Mouse (Mus musculus) midbrain, embryonic 15.5 days (tissue): Measurements from ENCODE around the gene 4930516K23Rik. TPM values are rescaled to one million over a fixed set of nuclear protein-coding genes. Genes with fewer than 3 reads are reported as not detected.

Experiments
- ATAC-seq: fragments of 200-750 bp; cut with Nextera tagmentation; replicated peaks from 2 replicates; pipeline ENCODE4 v1.8.0; 2017; ENCODE audit warnings: moderate TSS enrichment
- H3K27ac ChIP-seq: fragments of 300-500 bp; sonication (generic); 2 replicates; pipeline ENCODE4 v1.5.1; 2015; ENCODE audit warnings: mild to moderate bottlenecking, inconsistent platforms
- H3K27me3 ChIP-seq: fragments of 300-500 bp; sonication (generic); replicated peaks from 2 replicates; pipeline ENCODE4 v1.6.1; 2015; ENCODE audit warnings: inconsistent platforms
- H3K36me3 ChIP-seq: fragments of 300-500 bp; sonication (generic); replicated peaks from 2 replicates; pipeline ENCODE4 v1.6.1; 2015; ENCODE audit warnings: inconsistent platforms
- H3K4me1 ChIP-seq: fragments of 300-500 bp; sonication (generic); 2 replicates; pipeline ENCODE4 v1.6.1; 2015; ENCODE audit warnings: inconsistent platforms
- H3K4me2 ChIP-seq: fragments of 300-500 bp; sonication (generic); 2 replicates; pipeline ENCODE4 v1.6.1; 2015; ENCODE audit warnings: inconsistent platforms, mild to moderate bottlenecking, moderate library complexity
- H3K4me3 ChIP-seq: fragments of 300-500 bp; sonication (generic); 2 replicates; pipeline ENCODE4 v1.5.1; 2015; ENCODE audit warnings: mild to moderate bottlenecking, inconsistent platforms
- H3K9ac ChIP-seq: fragments of 300-500 bp; sonication (generic); 2 replicates; pipeline ENCODE4 v1.6.1; 2015; ENCODE audit warnings: mild to moderate bottlenecking, inconsistent platforms
- H3K9me3 ChIP-seq: fragments of 300-500 bp; sonication (generic); 2 replicates; pipeline ENCODE4 v1.6.1; 2016; ENCODE audit warnings: inconsistent platforms
- WGBS: fragments of 180-500 bp; shearing (Covaris S2); methylation state at CpG from one replicate; pipeline ENCODE4 v1.1.7; 2015; ENCODE audit warnings: mixed read lengths; 5-methylcytosine and 5-hydroxymethylcytosine counted together
- polyA plus RNA-seq: library from polyadenylated mRNA; unstranded; fragments of >200 nt; fragmentation: Nextera tagmentation; extraction: Ambion mirVana; gene quantifications from 2 replicates; pipeline ENCODE4 v1.2.1, GENCODE M21; 2015

4930516K23Rik gene
- not detected in 2 replicates for polyA plus RNA-seq

GRCm38 (mm10) chr7:104061345-104061744 lies at the start of gene 4930516K23Rik:
4930516K23Rik (minus strand) TSS chr7:104061445.
- H3K4me2 ChIP-seq: no peak within 1 kb of the TSS
- no peaks in the 10 kb centered on the region for H3K36me3 ChIP-seq
- H3K4me1 ChIP-seq: no peaks in the 10 kb centered on the region
- no peak for ATAC-seq
- H3K9me3 ChIP-seq: no peaks in the 10 kb centered on the region
- 53% methylated on average over 2 of the region's 2 CpGs for WGBS
- H3K4me3 ChIP-seq: no peak within 1 kb of the TSS
- H3K27ac ChIP-seq: no peak within 1 kb of the TSS
- no peak within 1 kb of the TSS for H3K9ac ChIP-seq
- H3K27me3 ChIP-seq: no peaks in the 10 kb centered on the region

DNA sequence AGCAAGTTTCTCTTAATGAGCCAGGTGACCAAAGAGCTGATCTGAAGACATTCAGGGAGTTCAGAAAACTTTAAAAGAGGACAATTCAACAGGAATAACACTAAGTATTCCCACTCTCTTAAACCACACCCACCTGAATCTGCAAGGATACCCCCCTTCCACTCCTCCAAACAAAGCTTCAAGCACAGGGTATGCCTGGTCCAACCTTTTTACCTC lies 43.4 kb upstream of the 4930516K23Rik start, which contains the start of gene Olfr646:
Olfr646 (plus strand) TSS at position 117 of the 216 bp plus-strand sequence.
- Histone ChIP-seq H3K4me1 (no peaks in the 10 kb centered on the region), H3K4me3 (no peak within 1 kb of the TSS), H3K9ac (no peak within 1 kb of the TSS), H3K27me3 (no peaks in the 10 kb centered on the region), H3K9me3 (no peaks in the 10 kb centered on the region), H3K36me3 (no peaks in the 10 kb centered on the region), H3K27ac (no peak within 1 kb of the TSS), H3K4me2 (no peak within 1 kb of the TSS)
- ATAC-seq: no peak

DNA sequence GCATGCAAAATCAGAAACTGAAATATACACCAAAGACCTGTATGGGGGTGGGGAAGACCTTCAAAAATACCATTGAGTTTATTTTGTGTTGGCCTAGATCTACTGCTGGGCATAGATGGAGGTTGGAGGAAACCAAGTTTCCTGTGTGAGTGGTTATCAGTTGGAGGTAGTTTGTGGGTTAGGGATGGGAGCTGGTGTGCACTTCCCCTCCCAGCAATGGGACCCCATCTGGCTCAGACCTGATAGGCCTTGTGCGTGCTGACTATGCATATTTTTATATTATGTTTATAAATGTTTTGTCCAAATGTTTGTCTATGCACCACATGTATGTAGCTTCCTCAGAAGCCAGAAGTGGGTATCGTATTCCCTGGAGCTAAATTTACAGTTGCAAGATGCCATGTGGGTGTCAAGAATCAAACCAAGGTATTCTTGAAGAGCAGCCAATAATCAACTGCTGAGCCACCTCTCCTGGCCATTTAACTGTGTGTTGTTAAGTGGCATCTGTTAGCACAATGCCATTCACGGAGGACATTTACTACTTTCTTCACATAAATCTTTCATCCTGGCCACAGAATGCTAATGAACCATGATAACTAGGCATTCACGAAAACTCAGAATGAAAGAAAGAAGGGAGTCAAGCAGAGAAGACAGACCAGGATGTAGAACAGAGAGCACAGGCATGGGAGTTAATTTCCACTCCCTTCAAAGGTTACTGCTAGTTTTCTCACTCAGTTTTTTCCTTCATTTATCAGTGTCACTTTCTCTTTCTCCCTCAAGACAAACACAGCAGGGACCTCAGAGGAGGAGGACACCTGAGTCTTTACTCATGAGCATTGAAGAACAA lies 42.9 kb upstream of the 4930516K23Rik start:
- Histone ChIP-seq H3K4me3 (no peak overlapping the region), H3K27ac (no peak overlapping the region), H3K36me3 (no peaks in the 10 kb centered on the region), H3K4me2 (no peak overlapping the region), H3K9me3 (no peaks in the 10 kb centered on the region), H3K27me3 (no peaks in the 10 kb centered on the region), H3K4me1 (no peaks in the 10 kb centered on the region), H3K9ac (no peak overlapping the region)
- WGBS: 70% methylated on average over 4 of the region's 4 CpGs
- ATAC-seq: no peak

GRCm38 (mm10) chr7:104085365-104085764 lies 24.1 kb upstream of the 4930516K23Rik start, which contains the start of gene Olfr645:
Olfr645 (minus strand) TSS chr7:104085465.
- H3K27ac ChIP-seq: no peak within 1 kb of the TSS
- H3K36me3 ChIP-seq: no peaks in the 10 kb centered on the region
- H3K4me3 ChIP-seq: no peak within 1 kb of the TSS
- no peak within 1 kb of the TSS for H3K4me2 ChIP-seq
- no peak within 1 kb of the TSS for H3K9ac ChIP-seq
- no peaks in the 10 kb centered on the region for H3K4me1 ChIP-seq
- no peaks in the 10 kb centered on the region for H3K9me3 ChIP-seq
- H3K27me3 ChIP-seq: no peaks in the 10 kb centered on the region
- ATAC-seq: no peak
- 84% methylated on average over 1 of the region's 1 CpGs for WGBS

- no peaks in the 10 kb centered on the region for H3K9me3 ChIP-seq
- no peaks in the 10 kb centered on the region for H3K4me1 ChIP-seq
- H3K27ac ChIP-seq: no peak within 1 kb of the TSS
- no peaks in the 10 kb centered on the region for H3K27me3 ChIP-seq
- ATAC-seq: no peak
- no peak within 1 kb of the TSS for H3K9ac ChIP-seq
- H3K4me3 ChIP-seq: no peak within 1 kb of the TSS
- H3K4me2 ChIP-seq: no peak within 1 kb of the TSS
- 68% methylated on average over 2 of the region's 2 CpGs for WGBS
- H3K36me3 ChIP-seq: no peaks in the 10 kb centered on the region
These were observed 10.5 kb upstream of the 4930516K23Rik start, which contains the start of gene Olfr644 for GRCm38 (mm10) chr7:104071769-104072168. Olfr644 (minus strand) TSS chr7:104071869.

- H3K36me3 ChIP-seq: no peaks in the 10 kb centered on the region
- H3K27ac ChIP-seq: no peak overlapping the region
- no peaks in the 10 kb centered on the region for H3K4me1 ChIP-seq
- H3K9ac ChIP-seq: no peak overlapping the region
- no peaks in the 10 kb centered on the region for H3K9me3 ChIP-seq
- H3K27me3 ChIP-seq: no peaks in the 10 kb centered on the region
- no peak overlapping the region for H3K4me3 ChIP-seq
- no peak overlapping the region for H3K4me2 ChIP-seq
- ATAC-seq: no peak
- WGBS: 94% methylated on average over 1 of the region's 1 CpGs
These were observed 2.0 kb downstream of the 4930516K23Rik start for GRCm38 (mm10) chr7:104059215-104059614.

GRCm38 (mm10) chr7:104052566-104052965 lies 8.7 kb downstream of the 4930516K23Rik start, which contains the start of gene Olfr642:
Olfr642 (minus strand) TSS chr7:104052666.
- Histone ChIP-seq H3K36me3 (no peaks in the 10 kb centered on the region), H3K4me1 (no peaks in the 10 kb centered on the region), H3K4me2 (no peak within 1 kb of the TSS), H3K27me3 (no peaks in the 10 kb centered on the region), H3K9me3 (no peaks in the 10 kb centered on the region), H3K9ac (no peak within 1 kb of the TSS), H3K27ac (no peak within 1 kb of the TSS), H3K4me3 (no peak within 1 kb of the TSS)
- 80% methylated on average over 1 of the region's 1 CpGs for WGBS
- ATAC-seq: no peak

DNA sequence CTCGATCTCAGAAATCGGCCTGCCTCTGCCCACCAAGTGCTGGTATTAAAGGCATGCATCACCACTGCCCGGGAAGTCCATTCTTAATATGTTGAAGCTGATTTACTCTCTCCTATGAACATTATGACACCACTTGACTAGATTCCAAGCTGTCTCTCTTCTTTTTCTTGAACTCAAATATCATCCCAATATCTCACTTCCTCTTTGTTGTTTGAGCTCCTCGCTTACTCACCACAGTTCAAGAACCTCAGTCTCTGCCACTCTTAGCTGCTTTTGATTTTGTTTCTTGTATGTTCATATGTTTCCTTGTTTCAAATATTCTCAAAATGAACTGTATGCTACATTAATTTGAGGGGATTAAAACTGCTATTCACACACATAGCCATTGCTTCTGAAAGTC lies 10.5 kb downstream of the 4930516K23Rik start:
- ATAC-seq: no peak
- 89% methylated on average over 4 of the region's 4 CpGs for WGBS
- Histone ChIP-seq H3K36me3 (no peaks in the 10 kb centered on the region), H3K9me3 (no peaks in the 10 kb centered on the region), H3K27me3 (no peaks in the 10 kb centered on the region), H3K4me1 (no peaks in the 10 kb centered on the region), H3K27ac (no peak overlapping the region), H3K4me3 (no peak overlapping the region), H3K9ac (no peak overlapping the region), H3K4me2 (no peak overlapping the region)

DNA sequence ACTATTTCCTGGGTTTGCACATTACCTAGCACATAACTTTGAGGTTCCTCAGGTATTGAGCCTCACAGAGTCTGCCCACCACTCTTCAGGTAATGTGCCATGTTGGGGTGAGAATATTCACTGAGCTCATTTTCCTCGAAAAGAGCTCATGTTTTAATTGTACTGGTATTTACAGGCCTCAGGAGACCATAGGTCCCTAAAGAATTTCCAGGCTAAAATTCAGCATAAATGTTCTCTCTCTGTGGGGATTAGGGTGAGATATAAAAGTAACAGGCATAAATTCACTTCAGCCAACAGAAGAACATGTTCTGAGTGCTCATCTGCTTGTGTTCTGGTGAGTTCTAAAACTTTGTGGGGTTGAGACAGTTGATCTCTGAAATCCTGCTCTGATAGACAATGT lies 26.1 kb downstream of the 4930516K23Rik start, which contains the start of gene Olfr641:
Olfr641 (plus strand) TSS at position 301 of the 400 bp plus-strand sequence.
- Histone ChIP-seq H3K4me2 (no peak within 1 kb of the TSS), H3K27ac (no peak within 1 kb of the TSS), H3K36me3 (no peaks in the 10 kb centered on the region), H3K9ac (no peak within 1 kb of the TSS), H3K9me3 (no peaks in the 10 kb centered on the region), H3K27me3 (no peaks in the 10 kb centered on the region), H3K4me3 (no peak within 1 kb of the TSS), H3K4me1 (no peaks in the 10 kb centered on the region)
- 73% methylated on average over 1 of the region's 1 CpGs for WGBS
- ATAC-seq: no peak

DNA sequence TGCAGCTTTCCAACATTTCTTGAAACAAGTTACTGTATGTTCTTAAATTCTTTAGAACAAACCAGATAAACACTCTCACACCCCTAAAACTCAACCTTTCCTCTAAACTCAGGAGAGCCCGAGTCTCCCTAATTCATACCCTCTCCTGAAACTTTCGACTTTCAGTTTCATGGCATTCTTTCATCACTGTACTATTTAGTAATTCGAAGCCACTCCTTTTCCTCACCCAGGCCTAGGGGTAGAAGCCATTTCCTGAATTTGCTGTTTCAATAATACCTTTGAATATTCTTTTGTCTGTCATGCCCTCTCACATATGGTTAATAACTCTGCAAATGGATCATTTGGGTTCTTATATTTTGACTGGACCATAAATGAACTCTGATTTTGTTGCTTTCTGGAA lies 34.3 kb downstream of the 4930516K23Rik start:
- Histone ChIP-seq H3K9ac (no peak overlapping the region), H3K27me3 (no peaks in the 10 kb centered on the region), H3K27ac (no peak overlapping the region), H3K36me3 (no peaks in the 10 kb centered on the region), H3K4me1 (no peaks in the 10 kb centered on the region), H3K9me3 (no peaks in the 10 kb centered on the region), H3K4me3 (no peak overlapping the region), H3K4me2 (no peak overlapping the region)
- ATAC-seq: no peak
- WGBS: 85% methylated on average over 3 of the region's 3 CpGs

DNA sequence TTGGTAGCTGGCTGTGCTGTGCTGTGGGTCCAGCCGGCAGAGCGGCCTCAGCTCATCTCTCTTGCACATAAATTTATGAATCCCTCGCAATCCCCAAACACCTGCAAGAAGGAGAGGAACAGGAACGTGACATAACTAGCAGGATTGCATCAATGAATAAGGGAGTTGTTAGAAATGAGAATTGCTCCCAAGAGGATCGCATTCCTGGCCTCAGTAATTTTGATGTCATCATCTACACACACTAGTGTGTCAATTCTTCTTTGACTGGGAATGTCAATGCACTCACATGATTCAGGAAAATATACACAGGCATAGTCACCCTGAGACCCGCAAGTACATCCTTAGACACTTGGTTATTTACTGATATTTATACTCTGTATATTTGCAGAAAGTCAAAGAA lies 35.8 kb downstream of the 4930516K23Rik start, which contains the start of gene Olfr640:
Olfr640 (minus strand) TSS at position 101 of the 400 bp plus-strand sequence.
- Histone ChIP-seq H3K4me1 (no peaks in the 10 kb centered on the region), H3K4me2 (no peak within 1 kb of the TSS), H3K4me3 (no peak within 1 kb of the TSS), H3K9me3 (no peaks in the 10 kb centered on the region), H3K27ac (no peak within 1 kb of the TSS), H3K27me3 (no peaks in the 10 kb centered on the region), H3K9ac (no peak within 1 kb of the TSS), H3K36me3 (no peaks in the 10 kb centered on the region)
- no peak for ATAC-seq
- 84% methylated on average over 6 of the region's 6 CpGs for WGBS

DNA sequence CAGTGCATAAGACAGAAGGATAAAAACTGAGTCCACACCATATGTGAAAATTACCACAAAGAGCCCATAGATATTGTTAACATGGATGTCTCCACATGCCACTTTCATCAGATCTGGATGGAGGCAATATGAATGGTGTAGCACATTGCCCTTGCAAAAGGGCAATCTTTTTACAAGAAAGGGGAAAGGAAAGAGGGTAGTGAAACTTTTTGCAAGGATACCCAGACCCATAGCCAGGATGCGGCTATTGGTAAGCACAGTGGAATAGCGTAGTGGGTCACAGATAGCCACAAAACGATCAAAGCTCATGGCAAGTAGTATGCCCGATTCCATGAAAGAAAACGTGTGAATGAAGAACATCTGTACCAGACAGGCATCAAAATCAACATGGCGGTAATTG lies 39.6 kb downstream of the 4930516K23Rik start:
- no peak overlapping the region for H3K27ac ChIP-seq
- no peak for ATAC-seq
- H3K36me3 ChIP-seq: no peaks in the 10 kb centered on the region
- no peak overlapping the region for H3K9ac ChIP-seq
- H3K9me3 ChIP-seq: no peaks in the 10 kb centered on the region
- H3K4me3 ChIP-seq: no peak overlapping the region
- no peak overlapping the region for H3K4me2 ChIP-seq
- H3K27me3 ChIP-seq: no peaks in the 10 kb centered on the region
- no peaks in the 10 kb centered on the region for H3K4me1 ChIP-seq
- 92% methylated on average over 6 of the region's 6 CpGs for WGBS

DNA sequence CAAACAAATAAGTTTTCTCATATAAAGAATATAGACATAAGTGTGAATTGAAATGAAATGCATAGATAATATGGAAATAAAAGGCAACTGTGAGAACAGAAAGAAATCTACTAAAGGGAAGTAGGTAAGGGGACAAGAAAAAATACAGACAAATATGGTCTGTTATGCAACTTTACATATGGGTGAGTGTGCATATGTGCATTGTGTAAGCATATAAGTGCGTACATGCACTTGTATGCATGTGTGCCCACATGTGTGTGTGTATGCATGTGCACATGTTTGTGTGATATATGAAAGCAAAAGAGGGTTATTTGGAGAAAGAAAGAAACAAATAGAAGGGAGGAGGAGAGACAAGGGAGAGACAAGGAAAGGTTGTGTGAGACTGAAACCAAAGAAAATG lies 42.3 kb downstream of the 4930516K23Rik start:
- ATAC-seq: no peak

More for the DNA sequence above, 42.3 kb downstream of the 4930516K23Rik start:
- H3K36me3 ChIP-seq: no peaks in the 10 kb centered on the region
- no peaks in the 10 kb centered on the region for H3K9me3 ChIP-seq
- no peak overlapping the region for H3K4me3 ChIP-seq
- no peak overlapping the region for H3K9ac ChIP-seq
- no peaks in the 10 kb centered on the region for H3K27me3 ChIP-seq
- no peak overlapping the region for H3K4me2 ChIP-seq
- H3K4me1 ChIP-seq: no peaks in the 10 kb centered on the region
- WGBS: 95% methylated on average over 1 of the region's 1 CpGs
- H3K27ac ChIP-seq: no peak overlapping the region
